Mouse (Mus musculus) embryo, embryonic 11.5 days (tissue): ENCODE measurements around the gene Ltbp3.

Experiments used
- DNase-seq: peaks from one replicate; pipeline ENCODE4 v3.0.0-alpha.2; 2012; ENCODE audit warnings: low read depth, low spot score

Ltbp3 gene

DNA sequence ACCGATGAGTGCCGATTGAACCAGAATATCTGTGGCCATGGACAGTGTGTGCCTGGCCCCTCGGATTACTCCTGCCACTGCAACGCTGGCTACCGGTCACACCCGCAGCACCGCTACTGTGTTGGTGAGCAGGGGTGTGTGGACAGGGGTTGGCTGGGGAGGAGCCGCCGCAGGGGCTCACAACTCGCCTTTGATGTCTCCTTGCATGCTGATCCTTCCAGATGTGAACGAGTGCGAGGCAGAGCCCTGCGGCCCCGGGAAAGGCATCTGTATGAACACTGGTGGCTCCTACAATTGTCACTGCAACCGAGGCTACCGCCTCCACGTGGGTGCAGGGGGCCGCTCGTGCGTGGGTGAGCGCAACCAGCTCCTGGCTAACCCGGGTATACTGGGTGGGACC is 10.2 kb downstream of the Ltbp3 start:
- no peak for DNase-seq

DNA sequence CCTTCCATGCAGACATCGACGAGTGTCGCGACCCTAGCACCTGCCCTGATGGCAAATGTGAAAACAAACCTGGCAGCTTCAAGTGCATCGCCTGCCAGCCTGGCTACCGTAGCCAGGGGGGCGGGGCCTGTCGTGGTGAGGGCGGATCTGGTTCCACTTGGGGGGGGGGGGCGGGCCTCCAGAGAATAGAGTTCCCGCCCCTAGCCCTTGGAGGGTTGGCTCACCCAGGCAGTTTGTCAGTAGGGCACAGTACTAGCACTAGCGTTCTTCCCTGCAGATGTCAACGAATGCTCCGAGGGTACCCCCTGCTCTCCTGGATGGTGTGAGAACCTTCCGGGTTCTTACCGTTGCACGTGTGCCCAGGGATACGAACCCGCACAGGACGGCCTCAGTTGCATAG is 11.0 kb downstream of the Ltbp3 start:
- DNase-seq = no peak

DNA sequence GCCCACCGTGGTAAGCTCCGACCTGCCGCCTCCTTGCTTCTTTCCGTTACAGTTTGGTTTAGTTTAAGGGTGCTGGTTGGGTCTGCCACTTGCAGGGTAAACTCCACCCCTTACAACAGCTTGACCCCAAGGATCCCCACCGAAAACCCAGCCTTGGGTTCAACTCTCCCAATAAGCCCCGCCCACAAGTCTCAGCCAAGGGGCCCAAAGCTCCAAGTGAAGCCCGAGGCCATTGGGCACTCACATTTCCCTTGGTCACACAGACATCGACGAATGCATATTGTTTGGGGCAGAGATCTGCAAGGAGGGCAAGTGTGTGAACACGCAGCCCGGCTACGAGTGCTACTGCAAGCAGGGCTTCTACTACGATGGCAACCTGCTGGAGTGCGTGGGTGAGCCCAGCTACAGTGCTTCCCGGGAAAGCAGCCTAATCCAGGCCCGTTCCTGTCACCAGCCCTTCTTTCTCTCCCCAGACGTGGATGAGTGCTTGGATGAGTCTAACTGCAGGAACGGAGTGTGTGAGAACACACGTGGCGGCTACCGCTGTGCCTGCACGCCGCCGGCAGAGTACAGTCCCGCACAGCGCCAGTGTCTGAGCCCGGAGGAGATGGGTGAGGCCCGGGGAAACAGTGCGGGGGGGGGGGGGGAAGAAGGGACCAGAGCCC is 15.7 kb downstream of the Ltbp3 start:
- DNase-seq = no peak

DNA sequence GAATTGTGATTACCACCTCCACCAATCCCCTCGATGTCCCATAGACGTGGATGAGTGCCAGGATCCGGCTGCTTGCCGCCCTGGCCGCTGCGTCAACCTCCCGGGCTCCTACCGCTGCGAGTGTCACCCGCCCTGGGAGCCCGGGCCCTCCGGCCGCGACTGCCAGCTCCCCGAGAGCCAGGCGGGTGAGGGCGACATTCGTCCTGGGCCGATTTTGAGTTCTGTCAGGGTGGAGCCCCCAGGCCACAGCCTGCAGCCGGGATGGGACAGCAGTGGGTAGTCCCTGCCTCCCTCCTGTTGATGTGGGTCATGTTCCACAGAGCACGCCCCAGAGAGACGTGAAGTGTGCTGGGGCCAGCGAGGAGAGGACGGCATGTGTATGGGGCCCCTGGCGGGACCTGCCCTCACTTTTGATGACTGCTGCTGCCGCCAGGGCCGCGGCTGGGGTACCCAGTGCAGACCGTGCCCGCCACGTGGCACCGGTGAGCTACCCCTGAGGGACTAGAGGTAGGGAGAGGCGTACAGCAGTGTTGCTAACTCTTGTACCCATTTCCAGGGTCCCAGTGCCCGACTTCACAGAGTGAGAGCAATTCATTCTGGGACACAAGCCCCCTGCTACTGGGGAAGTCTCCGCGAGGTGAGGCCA is 16.4 kb downstream of the Ltbp3 start:
- no peak for DNase-seq

DNA sequence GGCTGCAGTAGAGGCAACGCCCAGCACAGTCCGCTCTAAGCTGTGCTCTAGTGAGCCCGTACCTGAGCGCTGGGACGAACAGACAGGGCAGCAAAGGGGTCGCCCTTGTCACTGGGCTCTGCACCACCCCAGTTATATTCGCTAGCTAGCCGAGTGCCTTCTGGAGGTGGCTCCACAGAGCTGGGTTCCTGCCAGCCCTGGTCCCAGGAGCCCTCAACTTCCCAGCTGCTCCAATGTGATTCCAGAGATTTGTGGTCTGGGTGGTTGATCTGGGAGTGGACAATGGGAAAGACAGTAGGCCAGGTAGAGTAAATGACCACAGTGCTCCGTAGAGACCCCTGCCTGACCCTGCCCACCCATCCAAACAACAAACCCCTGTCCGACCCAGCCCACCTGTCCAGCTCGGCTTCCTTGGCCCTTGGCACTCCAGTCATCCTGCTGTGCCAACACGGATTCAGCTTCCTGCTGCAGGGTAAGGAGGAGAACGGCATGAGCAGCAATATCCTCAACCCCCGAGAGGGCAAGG is 18.2 kb downstream of the Ltbp3 start:
- DNase-seq = no peak

DNA sequence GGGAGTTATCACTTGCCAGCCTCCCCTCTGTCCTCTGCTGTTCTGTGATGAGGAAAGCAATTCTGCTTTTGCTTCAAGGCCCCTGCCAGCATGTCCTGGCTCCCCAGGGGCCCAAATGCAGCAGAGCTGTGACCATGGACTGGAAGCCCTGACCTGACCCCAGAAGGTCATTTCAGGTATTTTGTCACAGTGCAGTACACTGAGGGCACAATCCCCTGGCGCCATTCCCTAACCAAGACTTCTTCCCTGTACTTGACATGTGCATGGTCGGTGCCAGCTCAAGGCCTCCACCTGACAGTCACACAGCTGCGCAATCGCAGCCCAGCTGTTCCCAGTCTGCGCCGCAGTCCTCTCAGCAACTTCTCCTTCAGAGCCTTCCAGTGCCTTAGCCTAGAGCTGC is 22.5 kb downstream of the Ltbp3 start:
- no peak for DNase-seq

DNA sequence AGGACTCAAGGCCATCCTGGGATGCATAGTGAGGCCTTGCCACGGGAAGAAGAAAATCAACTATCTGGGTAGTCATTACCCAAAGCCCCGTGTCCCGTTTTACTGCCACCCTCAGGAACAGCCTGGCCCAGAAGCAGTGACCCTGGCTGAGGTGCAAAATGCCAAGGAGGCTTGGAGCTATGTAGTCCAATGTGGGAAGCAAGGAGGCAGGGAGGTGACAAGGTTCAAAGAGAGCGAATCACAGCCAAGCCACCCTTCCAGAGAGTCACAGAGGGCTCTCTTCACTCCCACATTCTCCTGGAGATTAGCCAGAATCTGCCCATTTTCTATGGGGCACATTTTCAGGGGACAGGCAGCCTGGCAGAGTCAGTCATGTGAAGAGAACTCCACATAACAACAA is 26.6 kb downstream of the Ltbp3 start:
- DNase-seq = no peak

DNA sequence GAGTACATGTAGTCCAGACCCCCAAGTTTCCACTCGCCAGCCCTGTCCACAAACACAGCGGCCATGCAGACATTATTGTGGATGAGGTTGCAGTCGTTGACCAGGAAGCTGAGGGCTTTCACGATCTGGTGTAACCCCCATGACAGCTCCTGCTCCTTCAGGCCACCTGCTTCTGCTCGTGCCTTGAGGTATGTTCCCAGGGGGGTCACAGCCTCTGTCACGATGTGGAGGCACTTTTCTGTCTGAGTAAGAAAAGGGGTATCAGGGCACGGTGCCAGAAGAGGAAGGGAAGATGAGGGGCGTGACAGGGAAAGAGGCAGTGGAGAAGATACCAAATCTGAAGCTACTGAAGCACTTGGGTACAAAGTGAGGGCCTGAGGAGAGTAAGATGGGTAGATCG is 29.6 kb downstream of the Ltbp3 start:
- DNase-seq = no peak

DNA sequence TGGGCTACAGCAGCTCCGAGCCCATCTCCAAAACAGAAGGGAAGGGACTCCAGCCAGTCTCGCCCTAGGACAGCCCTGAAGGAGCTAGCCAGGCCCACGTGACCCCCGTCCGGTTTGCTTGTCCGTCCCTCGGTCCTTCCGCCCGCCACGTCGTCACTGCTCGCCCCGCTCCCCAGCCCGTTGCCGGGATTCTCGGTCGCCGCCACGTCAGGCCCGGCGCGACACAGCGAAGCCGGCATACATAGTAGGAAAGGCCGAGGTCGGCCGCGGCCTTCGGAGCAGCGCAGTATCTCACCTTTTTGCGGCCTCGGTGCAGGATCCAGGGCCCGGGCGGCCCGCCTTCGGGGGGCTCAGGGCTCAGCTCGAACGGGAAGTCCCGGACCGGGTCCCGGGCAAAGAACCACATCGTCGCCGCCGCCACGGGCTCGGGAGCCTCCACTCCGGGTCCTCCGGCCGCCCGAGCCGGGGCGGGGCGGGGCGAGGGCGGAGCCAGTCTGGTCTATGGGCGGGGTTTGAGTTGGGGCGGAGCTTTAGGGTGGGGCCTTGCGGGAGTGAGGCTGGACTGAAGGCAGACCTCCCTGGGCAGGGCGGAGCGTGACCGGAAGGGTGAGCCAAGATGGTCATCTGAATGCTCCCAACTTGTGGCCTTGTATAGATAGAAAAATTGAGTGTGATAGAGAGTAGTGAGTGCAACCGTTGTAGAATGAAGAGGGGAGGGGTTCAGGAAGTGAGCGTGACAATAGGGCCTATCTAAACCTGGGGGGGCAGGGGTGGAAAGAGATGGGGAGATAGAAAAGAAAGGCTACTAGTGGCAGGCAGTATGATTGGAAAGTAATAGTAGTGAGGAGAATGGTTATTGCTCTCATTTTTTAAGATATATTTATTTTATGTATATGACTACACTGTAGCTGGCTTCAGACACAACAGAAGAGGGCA is 30.5 kb downstream of the Ltbp3 start, which contains the start of gene Scyl1:
TSS of gene Scyl1 (minus strand) at position 495 of the 936 bp plus-strand sequence.
- peak; percentile 75 for DNase-seq

DNA sequence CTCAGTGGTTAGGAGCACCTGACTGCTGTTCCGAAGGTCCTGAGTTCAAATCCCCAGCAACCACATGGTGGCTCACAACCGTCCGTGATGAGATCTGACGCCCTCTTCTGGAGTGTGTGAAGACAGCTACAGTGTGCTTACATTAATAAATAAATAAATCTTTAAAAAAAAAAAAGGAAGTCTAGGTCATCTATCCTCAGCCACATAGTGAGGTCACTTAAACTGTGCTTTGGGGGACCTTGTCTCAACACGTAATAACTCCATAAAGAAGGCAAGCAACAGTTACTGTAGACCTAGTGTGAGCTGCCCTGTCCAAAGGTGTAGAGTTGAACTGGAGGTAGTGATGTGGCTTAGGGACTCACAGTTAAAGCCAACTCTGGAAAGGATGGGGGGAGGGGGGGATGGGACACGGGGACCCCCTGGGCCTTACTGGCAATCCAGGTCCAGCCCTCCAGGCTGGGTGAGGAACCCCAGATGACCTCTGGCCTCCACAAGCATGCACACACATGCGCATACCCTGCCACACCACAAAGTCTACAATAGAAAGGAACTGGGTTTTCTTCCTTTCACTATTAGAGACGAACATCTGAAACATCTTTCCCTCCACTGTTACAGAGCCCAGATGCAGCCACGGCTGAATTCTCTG is 36.8 kb downstream of the Ltbp3 start:
- no peak for DNase-seq

DNA sequence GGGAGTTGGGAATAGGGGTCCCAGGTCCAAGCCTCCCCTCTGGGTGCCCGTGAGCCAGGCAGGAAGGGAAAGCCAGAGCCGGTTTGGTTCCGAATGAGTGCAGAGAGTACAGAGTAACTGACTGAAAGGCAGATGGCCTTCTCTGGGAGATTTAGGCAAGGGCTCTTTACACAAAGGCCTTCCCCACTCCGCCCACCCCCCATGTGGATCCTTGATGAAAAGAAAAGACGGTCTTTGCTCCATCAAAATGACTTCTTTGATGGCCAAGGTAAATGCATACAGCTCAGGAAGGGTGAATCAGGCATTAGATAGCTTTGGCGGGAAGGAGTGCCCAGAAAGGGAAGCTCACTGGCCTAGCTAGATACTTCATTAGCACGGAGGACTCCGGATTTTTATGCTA is 37.6 kb downstream of the Ltbp3 start:
- no peak for DNase-seq

DNA sequence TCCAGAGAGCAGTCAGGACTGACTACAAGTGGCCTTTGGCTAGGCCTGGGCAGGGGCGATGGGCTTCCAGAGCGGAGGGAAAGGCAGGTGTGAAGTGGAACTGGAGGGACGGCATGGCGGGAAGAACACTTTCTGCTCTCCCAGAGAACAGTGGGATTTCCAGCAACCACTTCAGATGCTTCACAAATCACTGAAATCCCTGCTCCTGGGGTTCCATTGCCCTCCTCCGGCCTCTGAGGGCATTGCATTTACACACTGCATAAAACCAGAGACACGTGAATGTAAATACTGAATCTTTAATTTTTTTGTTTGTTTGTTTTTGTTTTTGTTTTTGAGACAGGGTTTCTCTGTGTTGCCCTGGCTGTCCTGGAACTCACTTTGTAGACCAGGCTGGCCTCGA is 39.5 kb downstream of the Ltbp3 start:
- peak; percentile 23 for DNase-seq

DNA sequence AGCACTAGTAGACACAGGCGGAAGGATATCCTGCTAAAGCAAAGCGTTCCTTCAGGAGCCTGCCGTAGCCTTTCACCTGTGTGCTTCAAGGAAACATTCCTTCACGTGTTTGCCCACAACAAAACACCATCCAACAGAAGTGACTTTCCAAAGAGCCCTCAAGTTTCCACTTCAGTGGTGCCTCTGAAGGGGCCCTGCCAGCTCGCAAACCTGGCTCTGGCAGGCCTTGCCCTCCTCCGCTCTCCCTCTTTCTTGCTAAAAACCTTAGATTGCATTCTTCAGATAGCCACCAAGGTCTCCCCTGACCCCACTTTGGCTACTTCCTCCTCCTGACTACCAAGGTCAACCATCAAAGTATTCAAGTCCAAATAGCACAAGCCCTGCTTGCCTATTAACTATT is 40.8 kb downstream of the Ltbp3 start:
- no peak for DNase-seq

DNA sequence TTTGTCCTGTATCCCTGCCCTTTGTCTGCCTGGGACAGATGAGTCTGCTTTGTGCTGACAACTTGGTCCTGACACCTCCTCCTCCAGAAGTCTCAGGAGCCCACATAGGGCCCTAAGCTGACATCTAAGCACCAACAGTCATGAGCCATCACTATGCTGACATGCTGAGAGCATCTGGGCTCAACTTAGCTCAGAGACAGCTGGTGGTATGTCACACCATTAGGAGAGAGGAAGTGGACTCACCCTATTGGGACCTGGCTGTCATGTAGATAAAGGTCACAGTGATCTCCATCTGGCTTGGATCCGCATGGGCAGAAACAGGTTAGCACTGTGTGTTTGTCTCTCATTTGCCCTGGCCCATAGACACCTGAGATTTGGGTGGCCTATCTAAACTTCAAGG is 41.4 kb downstream of the Ltbp3 start:
- DNase-seq = no peak

DNA sequence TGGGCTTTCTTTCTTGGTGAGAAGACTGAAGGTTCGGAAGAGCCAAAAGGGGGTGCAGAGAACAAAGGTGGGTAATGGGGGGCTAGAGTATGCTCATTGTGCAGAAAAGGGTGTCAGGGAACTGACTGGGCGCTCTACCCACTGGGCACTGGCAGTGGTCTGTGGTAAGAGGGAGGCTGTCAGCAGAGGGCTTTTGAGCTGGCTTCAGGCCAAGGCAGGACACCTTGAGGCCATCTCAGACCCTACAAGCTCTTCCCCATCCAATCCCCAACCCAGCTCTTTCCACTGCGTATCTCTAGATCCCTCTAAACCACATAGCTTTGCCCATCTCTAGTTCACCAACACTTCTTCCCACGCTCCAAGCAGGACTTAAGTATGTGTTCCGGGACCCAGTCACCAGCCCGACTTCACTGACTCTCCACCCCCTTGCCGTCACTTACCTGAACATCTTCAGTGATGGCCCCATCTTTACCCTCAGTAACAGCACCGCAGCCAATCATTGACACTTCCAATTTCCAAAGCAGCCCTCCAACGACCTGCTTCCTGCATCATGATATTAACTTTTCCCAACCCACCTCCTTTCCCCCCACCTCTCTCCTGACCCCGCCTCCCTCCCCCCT is 44.4 kb downstream of the Ltbp3 start:
- no peak for DNase-seq

DNA sequence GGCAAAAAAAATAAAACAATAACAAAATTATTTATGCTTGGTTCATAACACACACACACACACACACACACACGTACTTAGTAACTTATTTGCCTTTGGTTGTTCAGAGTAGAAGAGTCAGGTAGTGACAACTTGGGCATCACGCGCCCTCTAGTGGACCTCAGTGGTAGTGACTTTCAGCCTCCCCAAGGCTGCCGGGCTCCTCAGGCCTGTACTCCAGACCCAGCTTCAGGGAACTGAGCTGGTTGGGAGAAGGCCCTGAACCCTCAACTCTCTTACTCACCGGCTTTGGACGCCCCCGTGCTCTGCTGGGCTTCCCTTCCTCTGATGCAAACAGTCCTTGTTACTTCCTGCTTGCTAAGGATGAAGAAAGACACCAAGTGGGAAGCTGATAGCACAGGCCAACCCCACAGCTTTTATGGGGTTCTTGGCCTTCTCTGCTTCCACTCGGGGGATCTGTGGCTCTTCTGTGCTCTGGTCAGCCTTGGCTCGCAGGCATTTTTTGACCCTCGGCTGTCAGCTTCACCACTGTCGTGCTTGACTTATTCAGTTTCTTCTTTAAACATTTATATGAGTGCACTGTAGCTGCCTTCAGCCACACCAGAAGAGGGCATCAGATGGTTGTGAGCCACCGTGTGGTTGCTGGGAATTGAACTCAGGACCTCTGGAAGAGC is 45.9 kb downstream of the Ltbp3 start:
- peak; percentile 82 for DNase-seq

DNA sequence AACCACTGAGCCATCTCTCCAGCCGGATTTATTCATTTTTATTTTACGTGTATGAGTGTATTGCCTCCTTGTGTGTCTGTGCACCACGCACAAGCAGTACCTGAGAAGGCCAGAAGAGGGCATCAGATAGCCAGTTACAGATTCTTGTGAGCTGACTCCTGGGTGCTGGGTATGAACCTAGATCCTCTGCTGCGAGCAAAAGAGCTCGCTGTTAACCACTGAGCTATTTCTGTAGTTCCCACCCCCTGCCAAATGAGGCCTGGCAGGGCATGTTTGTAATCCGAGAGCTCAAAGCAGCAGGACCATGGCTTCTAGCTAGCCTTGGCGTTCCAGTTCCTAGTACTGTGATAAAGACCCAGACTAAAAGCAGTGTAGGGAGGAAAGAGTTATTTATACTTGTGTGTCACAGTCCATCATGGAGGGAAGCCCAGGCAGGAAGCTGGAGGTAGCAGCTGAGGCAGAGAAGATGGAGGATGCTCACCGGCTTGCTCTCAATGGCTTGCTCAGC is 46.5 kb downstream of the Ltbp3 start:
- peak; percentile 82 for DNase-seq

DNA sequence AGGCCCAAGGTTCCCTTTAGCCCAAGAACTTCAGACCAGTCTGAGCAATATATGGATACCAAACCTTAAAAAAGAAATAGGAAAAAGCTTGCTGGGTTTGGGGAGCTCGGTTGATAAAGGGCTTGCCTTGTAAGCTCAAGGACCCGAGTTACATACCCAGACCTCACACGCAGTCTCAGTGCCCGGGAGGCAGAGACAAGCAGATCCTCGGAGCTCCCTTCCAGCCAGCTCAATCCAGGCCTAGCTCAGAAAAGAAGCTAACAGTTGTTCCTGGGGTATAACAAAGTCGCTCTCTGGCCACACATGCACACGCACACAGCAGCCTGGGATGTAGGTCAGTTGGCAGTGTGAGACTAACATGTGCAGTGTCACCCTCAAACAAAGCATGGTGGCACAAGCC is 47.2 kb downstream of the Ltbp3 start:
- DNase-seq = no peak

DNA sequence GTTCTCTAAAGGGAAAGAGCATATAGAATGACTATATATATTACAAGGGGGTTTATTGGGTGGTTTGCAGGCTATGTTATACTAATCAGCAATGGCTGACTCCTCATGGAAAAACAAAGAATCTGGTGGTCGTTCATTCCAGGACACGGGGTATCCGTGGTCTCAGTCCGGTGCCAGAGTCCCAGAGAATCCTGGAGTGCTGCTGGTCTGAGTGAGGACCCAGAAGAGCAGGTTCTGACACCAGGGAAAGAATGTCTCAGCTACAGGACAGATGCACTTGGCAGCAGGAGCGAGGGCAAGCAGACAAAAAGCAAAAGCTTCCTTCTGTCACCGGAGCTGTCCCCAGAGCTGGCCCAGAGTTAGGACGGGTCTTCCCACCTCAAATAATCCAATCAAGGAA is 47.9 kb downstream of the Ltbp3 start:
- no peak for DNase-seq

DNA sequence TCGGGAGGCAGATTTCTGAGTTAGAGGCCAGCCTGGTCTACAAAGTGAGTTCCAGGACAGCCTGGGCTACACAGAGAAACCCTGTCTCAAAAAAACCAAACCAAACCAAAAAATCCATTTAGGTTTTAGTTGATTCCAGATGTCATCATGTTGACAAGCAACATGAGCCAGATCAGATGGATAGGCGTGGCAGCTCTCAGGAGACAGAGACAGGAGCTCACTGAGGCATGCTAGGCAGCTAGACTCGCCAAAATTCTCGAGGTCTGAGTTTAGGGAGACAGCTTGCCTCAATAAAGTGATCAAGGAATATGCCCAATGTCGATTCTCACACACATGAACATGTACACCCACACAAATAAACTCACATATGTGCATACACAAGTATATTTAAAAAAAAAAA is 48.4 kb downstream of the Ltbp3 start:
- DNase-seq = no peak

DNA sequence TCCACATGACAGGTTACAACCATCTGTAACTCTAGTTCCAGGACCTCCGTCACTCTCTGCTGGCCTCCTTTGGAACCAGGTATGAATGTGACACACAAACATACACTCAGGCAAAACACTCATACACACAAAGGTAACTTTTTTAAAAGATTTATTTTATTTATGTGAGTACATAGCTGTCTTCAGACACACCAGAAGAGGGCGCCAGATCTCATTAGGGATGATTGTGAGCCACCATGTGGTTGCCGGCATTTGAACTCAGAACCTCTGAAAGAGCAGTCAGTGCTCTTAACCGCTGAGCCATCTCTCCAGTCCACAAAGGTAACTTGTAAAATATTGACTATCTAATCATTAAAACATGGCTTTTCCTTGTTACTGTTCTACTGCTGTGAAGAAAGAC is 50.6 kb downstream of the Ltbp3 start:
- no peak for DNase-seq
